Mouse (Mus musculus) left cerebral cortex, postnatal 14 days (tissue): ENCODE data around the gene Fbxo7. TPM values are rescaled to one million over a fixed set of nuclear protein-coding genes. Genes with fewer than 3 reads are reported as not detected.

Experiments
- DNase-seq, 2 experiments: peaks; one replicate each; pipeline ENCODE4 v3.0.0; 2021 to 2022; ENCODE audit warnings: low spot score in 2 of 2, mixed read lengths in 1 of 2
- intact Hi-C: fragments of 180-260 bp; cut with DNase I; formaldehyde crosslinking; loops from one replicate; pipeline ENCODE4 v1.15.1; 2025
- total RNA-seq, 2 experiments: library from RNA; stranded (reverse); gene quantifications; 2 replicates each; pipeline ENCODE4 v1.2.3; 2021

Gene Fbxo7
- total RNA-seq, 2 experiments from 2014 or later, result 23.4 to 25.7 TPM

- DNase-seq, result no peak
- intact Hi-C loops, result no loop called here
Observed at GRCm38 (mm10) chr10:86030743-86031142, 9.0 kb downstream of the Fbxo7 start.

GRCm38 (mm10) chr10:86032517-86032916, 10.7 kb downstream of the Fbxo7 start:
- peak in 1 of 2 experiments; percentile 24 for DNase-seq
- intact Hi-C loops, result no loop called here

- intact Hi-C loops, result no loop called here
- no peak for DNase-seq
Observed at GRCm38 (mm10) chr10:86034007-86034728, 12.4 kb downstream of the Fbxo7 start.

- intact Hi-C loops, result no loop called here
Observed at GRCm38 (mm10) chr10:86043651-86044050, 21.9 kb downstream of the Fbxo7 start.

GRCm38 (mm10) chr10:86044066-86044465, 22.3 kb downstream of the Fbxo7 start:
- DNase-seq, result no peak
- intact Hi-C loops, result no loop called here

More at GRCm38 (mm10) chr10:86043651-86044050, 21.9 kb downstream of the Fbxo7 start:
- DNase-seq, result no peak

GRCm38 (mm10) chr10:86046371-86046770, 24.6 kb downstream of the Fbxo7 start:
- no peak for DNase-seq
- intact Hi-C loops, result no loop called here

GRCm38 (mm10) chr10:86047786-86048185, 26.0 kb downstream of the Fbxo7 start:
- DNase-seq, result no peak
- intact Hi-C loops, result no loop called here

- intact Hi-C loops, result no loop called here
- no peak for DNase-seq
Observed at GRCm38 (mm10) chr10:86050522-86050921, 28.8 kb downstream of the Fbxo7 start.

- DNase-seq, result no peak
- intact Hi-C loops, result no loop called here
Observed at GRCm38 (mm10) chr10:86052818-86053522, 31.2 kb downstream of the Fbxo7 start.

- no peak for DNase-seq
Observed at GRCm38 (mm10) chr10:86056297-86056903, 34.6 kb downstream of the Fbxo7 start.

GRCm38 (mm10) chr10:86057286-86057685, 35.5 kb downstream of the Fbxo7 start:
- intact Hi-C loops, result no loop called here

More at GRCm38 (mm10) chr10:86056297-86056903, 34.6 kb downstream of the Fbxo7 start:
- intact Hi-C loops, result no loop called here

GRCm38 (mm10) chr10:86057712-86058111, 35.9 kb downstream of the Fbxo7 start:
- no peak for DNase-seq
- intact Hi-C loops, result no loop called here

More at GRCm38 (mm10) chr10:86057286-86057685, 35.5 kb downstream of the Fbxo7 start:
- DNase-seq, result no peak

GRCm38 (mm10) chr10:86060267-86060666, 38.5 kb downstream of the Fbxo7 start:
- intact Hi-C loops, result no loop called here

GRCm38 (mm10) chr10:86062261-86063017, 40.7 kb downstream of the Fbxo7 start:
- intact Hi-C loops, result no loop called here
- DNase-seq, result no peak

More at GRCm38 (mm10) chr10:86060267-86060666, 38.5 kb downstream of the Fbxo7 start:
- no peak for DNase-seq

GRCm38 (mm10) chr10:86063018-86063384, 41.2 kb downstream of the Fbxo7 start:
- intact Hi-C loops, result no loop called here
- no peak for DNase-seq

GRCm38 (mm10) chr10:86064937-86065336, 43.2 kb downstream of the Fbxo7 start:
- intact Hi-C loops, result loop anchor here (1.0 to 5.0 kb wide), 3 partner anchors 98 to 398 kb away; no protein-coding TSS in a partner anchor
- peak; percentile 77 to 86 for DNase-seq

- DNase-seq, result no peak
- intact Hi-C loops, result loop anchor here (1.0 to 5.0 kb wide), 3 partner anchors 98 to 398 kb away; no protein-coding TSS in a partner anchor
Observed at GRCm38 (mm10) chr10:86065661-86066060, 43.9 kb downstream of the Fbxo7 start.

GRCm38 (mm10) chr10:86066651-86067050, 44.9 kb downstream of the Fbxo7 start:
- no peak for DNase-seq
- intact Hi-C loops, result loop anchor here (5.0 kb wide), 1 partner anchor 99 kb away; no protein-coding TSS in a partner anchor

- no peak for DNase-seq
- intact Hi-C loops, result loop anchor here (5.0 kb wide), 1 partner anchor 101 kb away; no protein-coding TSS in a partner anchor
Observed at GRCm38 (mm10) chr10:86067911-86068310, 46.1 kb downstream of the Fbxo7 start.
